Mouse (Mus musculus): Measurements from ENCODE around the gene Tbc1d23.

GRCm38 (mm10) chr16:57177254-57177653, 54.0 kb downstream of the Tbc1d23 start:
- TF ChIP-seq TAL1 (IDR thresholded peaks at IDR 0.05; ENCODE audit: low read length): no peak
- TF ChIP-seq GATA1 (IDR thresholded peaks at IDR 0.05; ENCODE audit: low read length): no peak

Data from erythroblast, embryonic 14.5 days (primary cell).